Mouse (Mus musculus): ENCODE results near the gene Lysmd2.

Gene Lysmd2

GRCm38 (mm10) chr9:75666612-75667011 lies 41.1 kb downstream of the Lysmd2 start:
- TF ChIP-seq GATA4 (IDR thresholded peaks at IDR 0.05; ENCODE audit: insufficient replicate concordance, low read length), result no peak

GRCm38 (mm10) chr9:75672769-75673168 lies 47.2 kb downstream of the Lysmd2 start:
- TF ChIP-seq GATA4 (IDR thresholded peaks at IDR 0.05; ENCODE audit: insufficient replicate concordance, low read length), result no peak

DNA sequence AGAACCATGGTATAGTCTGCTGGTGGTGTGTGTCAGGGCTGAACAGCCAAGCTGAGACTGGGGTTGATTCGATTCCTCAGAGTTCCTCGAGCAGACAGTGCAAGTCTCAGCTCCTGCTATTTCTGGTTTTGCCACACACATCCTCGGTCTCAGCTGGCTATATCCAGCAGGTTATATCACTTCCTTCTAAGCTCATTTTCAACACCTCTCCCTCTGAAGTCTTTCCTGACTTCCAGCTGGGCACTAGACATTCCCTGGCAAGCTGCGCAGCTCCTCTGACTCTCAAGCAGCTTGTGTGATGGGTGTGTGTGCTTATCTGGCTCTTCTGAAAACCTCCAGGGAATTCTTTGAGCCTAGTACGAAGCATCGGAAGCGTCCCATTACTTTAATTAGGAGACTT lies 50.7 kb downstream of the Lysmd2 start:
- TF ChIP-seq GATA4 (IDR thresholded peaks at IDR 0.05; ENCODE audit: insufficient replicate concordance, low read length), result no peak

- no peak for TF ChIP-seq GATA4 (IDR thresholded peaks at IDR 0.05; ENCODE audit: insufficient replicate concordance, low read length)
Measured at GRCm38 (mm10) chr9:75678341-75678740, 52.8 kb downstream of the Lysmd2 start.

GRCm38 (mm10) chr9:75679629-75680028 lies 54.1 kb downstream of the Lysmd2 start:
- TF ChIP-seq GATA4 (IDR thresholded peaks at IDR 0.05; ENCODE audit: insufficient replicate concordance, low read length), result no peak

DNA sequence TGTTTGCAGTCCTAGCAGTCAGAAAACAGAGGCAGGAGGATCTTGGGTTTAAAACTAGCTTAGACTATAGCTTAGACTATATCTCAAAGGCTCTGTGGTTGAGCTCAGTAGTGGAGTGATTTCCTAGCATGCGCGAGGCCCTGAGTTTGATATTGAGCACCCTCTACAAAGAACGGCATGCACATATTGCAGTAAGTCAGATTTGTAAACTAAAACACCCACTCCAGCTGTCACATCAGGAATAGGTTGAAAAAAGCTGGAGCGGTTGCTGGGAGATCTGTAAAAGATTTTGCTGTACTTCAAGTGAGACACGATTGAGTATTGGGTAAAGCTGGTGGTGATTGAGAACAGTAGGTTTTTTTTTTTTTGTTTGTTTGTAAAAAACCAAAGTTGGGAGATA lies 55.1 kb downstream of the Lysmd2 start:
- no peak for TF ChIP-seq GATA4 (IDR thresholded peaks at IDR 0.05; ENCODE audit: insufficient replicate concordance, low read length)

- TF ChIP-seq GATA4 (IDR thresholded peaks at IDR 0.05; ENCODE audit: insufficient replicate concordance, low read length), result no peak
Measured at GRCm38 (mm10) chr9:75683426-75684191, 58.1 kb downstream of the Lysmd2 start, which contains the start of gene Scg3. Gene Scg3, minus strand, starts transcription at chr9:75684056.

DNA sequence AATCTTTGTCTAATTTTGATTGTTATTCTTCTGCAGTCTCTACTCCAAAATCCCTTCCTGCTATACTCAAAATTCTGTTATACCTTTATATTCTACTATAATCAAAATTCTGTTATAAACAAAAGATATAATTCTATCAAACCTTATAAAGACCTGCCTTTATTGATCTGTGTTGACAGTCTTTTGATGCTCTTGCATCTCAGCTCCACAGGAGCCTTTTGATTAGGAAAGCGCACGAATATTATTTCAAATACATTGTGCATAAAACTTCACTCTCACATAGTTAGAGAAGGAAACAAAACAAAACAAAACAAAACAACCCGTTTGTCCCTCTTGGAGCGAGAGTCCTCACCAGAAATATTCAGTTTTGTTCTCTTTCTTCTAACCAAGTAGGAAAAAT lies 58.8 kb downstream of the Lysmd2 start:
- no peak for TF ChIP-seq GATA4 (IDR thresholded peaks at IDR 0.05; ENCODE audit: insufficient replicate concordance, low read length)

DNA sequence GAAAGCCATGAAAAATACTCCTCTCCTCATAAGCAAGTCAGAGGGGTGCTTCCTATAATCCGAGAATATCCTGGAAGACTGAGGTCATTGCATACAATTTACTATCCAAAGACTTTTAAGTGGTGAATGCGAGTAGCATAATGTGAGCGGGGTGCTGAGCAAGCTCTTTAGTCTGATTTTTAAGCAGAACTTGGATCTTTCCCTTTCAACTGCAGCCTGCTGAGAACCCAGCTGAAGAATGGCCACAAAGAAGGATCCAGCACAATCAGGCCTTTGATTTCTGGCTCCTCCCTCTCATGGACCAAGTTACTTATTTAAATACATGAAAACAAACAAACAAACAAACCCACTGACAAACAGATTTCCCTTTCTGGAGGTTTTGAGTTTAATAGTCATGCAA lies 59.2 kb downstream of the Lysmd2 start:
- no peak for TF ChIP-seq GATA4 (IDR thresholded peaks at IDR 0.05; ENCODE audit: insufficient replicate concordance, low read length)
